26 mouse cellular contexts compared by ENCODE assay signal in the genomic region with DNA sequence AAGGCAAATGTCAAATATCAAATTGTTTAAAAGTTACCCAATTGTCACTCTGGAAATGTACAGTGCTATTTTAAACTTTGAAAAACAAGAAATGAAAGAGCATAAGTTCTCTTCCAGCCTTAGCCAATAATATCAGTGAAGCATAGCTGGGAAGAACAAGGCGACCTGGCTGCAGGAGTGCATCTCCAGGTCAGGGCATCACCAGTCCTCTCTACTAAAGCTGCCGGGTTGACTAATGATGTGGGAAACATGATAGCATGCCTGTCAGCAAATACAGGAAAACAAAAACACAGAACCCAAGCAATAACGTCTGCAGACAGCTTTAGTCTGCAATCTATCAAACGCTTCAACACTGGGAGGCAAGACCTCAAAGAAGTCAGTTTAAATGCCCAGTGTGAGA. TPM values are rescaled to one million over a fixed set of nuclear protein-coding genes. Genes with fewer than 3 reads are reported as not detected.
DNase-seq lines count a peak whose midpoint lies in the region; ATAC-seq and TF ChIP-seq lines count a peak whose summit lies in the region.
"Had no signal": no experiment of that assay in that cellular context is flagged by ENCODE, and none has a peak within 500 bp of the region (broad histone marks: within the 10 kb centered on the region; RNA-seq: fewer than 3 reads in every experiment).

No protein-coding gene starts in this region.

- H3K79me2 ChIP-seq in liver, adult 2 months (ENCODE audit: control insufficient read depth, insufficient read depth, low read length) = peaks cover 18% of the 10 kb centered on the region

- DNase-seq in heart, adult 11 months = peak; percentile 45
- no peak for DNase-seq in heart, adult 9 months (ENCODE audit: low spot score in 2 of 2)
- DNase-seq in liver, adult 2 months (ENCODE audit: extremely low read depth, low read depth, low spot score) = peak; percentile 23
- DNase-seq in liver, embryonic 11.5 days (ENCODE audit: low spot score) = no peak
- peak; percentile 34 for DNase-seq in adipocyte (ENCODE audit: low spot score)
- DNase-seq in mesoderm, embryonic 11.5 days (ENCODE audit: low read depth, low spot score) = peak; percentile 27
- no peak for DNase-seq in thymus, postnatal 25 days
- DNase-seq in left cerebral cortex, adult 11 months (ENCODE audit: low spot score) = no peak
- DNase-seq: adrenal gland, adult 2 months; cerebellum, adult 11 months; cerebellum, adult 9-11 months; gastrocnemius, postnatal 10 days; heart, postnatal 4 days; kidney, adult 9 months; liver, embryonic 13.5 days; lung, adult 2 months; lung, postnatal 14 days; spleen, adult 18-20 months had no signal

- WGBS in liver, adult 2 months = 11% methylated on average over 4 of the region's 4 CpGs
- 29% methylated on average over 4 of the region's 4 CpGs for WGBS in liver, embryonic 11.5 days

- no peak overlapping the region for H3K27ac ChIP-seq in liver, adult 2 months (replicated peaks; ENCODE audit: insufficient read depth, low read depth, low read length)
- no peak overlapping the region for H3K27ac ChIP-seq in liver, embryonic 11.5 days (ENCODE audit: low read depth, low read length)
- H3K27ac ChIP-seq: forebrain, embryonic 13.5 days; hindbrain, embryonic 15.5 days; layer of hippocampus, adult 2 months; limb, embryonic 12.5 days; liver, embryonic 13.5 days; midbrain, embryonic 15.5 days; neural tube, embryonic 13.5 days had no signal

- peaks cover 13% of the 10 kb centered on the region; the same call in 1 of the 2 replicates for H3K4me1 ChIP-seq in liver, adult 2 months (ENCODE audit: control insufficient read depth, insufficient read depth, low read length)
- H3K4me1 ChIP-seq in liver, embryonic 11.5 days (replicated peaks; ENCODE audit: control insufficient read depth, insufficient read depth, low read length) = peaks cover 7% of the 10 kb centered on the region
- H3K4me1 ChIP-seq: hindbrain, embryonic 15.5 days had no signal

- no peak overlapping the region for H3K4me3 ChIP-seq in liver, adult 2 months (ENCODE audit: insufficient read depth, low read depth, low read length)
- no peak overlapping the region for H3K4me3 ChIP-seq in liver, embryonic 11.5 days (ENCODE audit: low read depth, low read length)
- H3K4me3 ChIP-seq: forebrain, embryonic 13.5 days; hindbrain, embryonic 15.5 days; layer of hippocampus, adult 2 months; limb, embryonic 12.5 days; liver, embryonic 13.5 days; midbrain, embryonic 15.5 days; myocyte; neural tube, embryonic 13.5 days had no signal

- no peak for ATAC-seq in liver, embryonic 11.5 days (replicated peaks; ENCODE audit: low FRiP score)
- ATAC-seq: forebrain, embryonic 13.5 days; midbrain, embryonic 15.5 days; Patski had no signal

- peaks cover 2% of the 10 kb centered on the region; the same call in 1 of the 2 replicates for H3K36me3 ChIP-seq in liver, adult 2 months (ENCODE audit: control insufficient read depth, insufficient read depth, low read length)
- no peaks in the 10 kb centered on the region for H3K36me3 ChIP-seq in liver, embryonic 11.5 days (ENCODE audit: control insufficient read depth, insufficient read depth, low read length)
- H3K36me3 ChIP-seq: hindbrain, embryonic 15.5 days; limb, embryonic 12.5 days; liver, embryonic 13.5 days; midbrain, embryonic 15.5 days; neural tube, embryonic 13.5 days had no signal

- H3K4me2 ChIP-seq in liver, embryonic 11.5 days = no peak overlapping the region
- H3K4me2 ChIP-seq: forebrain, embryonic 13.5 days; hindbrain, embryonic 15.5 days; limb, embryonic 12.5 days; liver, embryonic 13.5 days; midbrain, embryonic 15.5 days; neural tube, embryonic 13.5 days had no signal

- no peak overlapping the region for H3K9ac ChIP-seq in liver, adult 2 months (ENCODE audit: low read depth, low read length)
- H3K9ac ChIP-seq in liver, embryonic 11.5 days (ENCODE audit: low read depth, low read length) = no peak overlapping the region
- H3K9ac ChIP-seq: forebrain, embryonic 13.5 days; hindbrain, embryonic 15.5 days; limb, embryonic 12.5 days; liver, embryonic 13.5 days; midbrain, embryonic 15.5 days; neural tube, embryonic 13.5 days had no signal

- TF ChIP-seq POLR2A in liver, adult 2 months (IDR thresholded peaks at IDR 0.05; ENCODE audit: extremely low read depth, insufficient read depth, low read length) = no peak

- no peak for TF ChIP-seq CTCF in liver, adult 2 months (IDR thresholded peaks at IDR 0.05; ENCODE audit: low read depth, low read length)

- no peaks in the 10 kb centered on the region for H3K27me3 ChIP-seq in liver, adult 2 months (ENCODE audit: control insufficient read depth, insufficient read depth, low read length)
- no peaks in the 10 kb centered on the region for H3K27me3 ChIP-seq in liver, embryonic 11.5 days (replicated peaks; ENCODE audit: control insufficient read depth, insufficient read depth, low read length)
- H3K27me3 ChIP-seq: forebrain, embryonic 13.5 days; hindbrain, embryonic 15.5 days; limb, embryonic 12.5 days; liver, embryonic 13.5 days; midbrain, embryonic 15.5 days; neural tube, embryonic 13.5 days; Patski had no signal

- H3K9me3 ChIP-seq in liver, embryonic 11.5 days (ENCODE audit: control insufficient read depth, low read length) = no peaks in the 10 kb centered on the region
- H3K9me3 ChIP-seq: forebrain, embryonic 13.5 days; hindbrain, embryonic 15.5 days; limb, embryonic 12.5 days; liver, embryonic 13.5 days; midbrain, embryonic 15.5 days; neural tube, embryonic 13.5 days had no signal

RNA-seq across cellular contexts. Expression of a gene that starts 12.7 kb away (rescaled TPM):
- 64.2 and 77.9 TPM in 2 replicates for total RNA-seq in liver, adult 2 months (2014; rRNA removed)
- polyA plus RNA-seq in liver, adult 2 months (2012; rRNA removed) = 25.8 and 28.2 TPM in 2 replicates
- 51.0 and 58.7 TPM in 2 replicates for polyA plus RNA-seq in liver, embryonic 11.5 days (2014; fragmentation: Nextera tagmentation; extraction: Ambion mirVana)

Comparison
In these comparisons a context has a peak if more than half of its experiments do, and no peak if none do; other contexts are left out.
1. DNase-seq: peak in heart, adult 11 months (single experiment), liver, adult 2 months (single experiment), adipocyte (single experiment) and mesoderm, embryonic 11.5 days (single experiment); none in heart, adult 9 months (0 of 2), liver, embryonic 11.5 days (single experiment), thymus, postnatal 25 days (single experiment) and left cerebral cortex, adult 11 months (single experiment).